Mouse (Mus musculus) C2C12 (cell line): ENCODE results near the gene Mrln.

Source experiments
- CEBPB ChIP-seq: IDR thresholded peaks from one replicate; pipeline ENCODE4 v1.6.1; 2011; ENCODE audit warnings: low read depth, mild to moderate bottlenecking, control low read depth, moderate library complexity
- CTCF ChIP-seq: IDR thresholded peaks from one replicate; pipeline ENCODE4 v1.5.1; 2011; ENCODE audit not compliant: control insufficient read depth, insufficient read depth, insufficient read length

DNA sequence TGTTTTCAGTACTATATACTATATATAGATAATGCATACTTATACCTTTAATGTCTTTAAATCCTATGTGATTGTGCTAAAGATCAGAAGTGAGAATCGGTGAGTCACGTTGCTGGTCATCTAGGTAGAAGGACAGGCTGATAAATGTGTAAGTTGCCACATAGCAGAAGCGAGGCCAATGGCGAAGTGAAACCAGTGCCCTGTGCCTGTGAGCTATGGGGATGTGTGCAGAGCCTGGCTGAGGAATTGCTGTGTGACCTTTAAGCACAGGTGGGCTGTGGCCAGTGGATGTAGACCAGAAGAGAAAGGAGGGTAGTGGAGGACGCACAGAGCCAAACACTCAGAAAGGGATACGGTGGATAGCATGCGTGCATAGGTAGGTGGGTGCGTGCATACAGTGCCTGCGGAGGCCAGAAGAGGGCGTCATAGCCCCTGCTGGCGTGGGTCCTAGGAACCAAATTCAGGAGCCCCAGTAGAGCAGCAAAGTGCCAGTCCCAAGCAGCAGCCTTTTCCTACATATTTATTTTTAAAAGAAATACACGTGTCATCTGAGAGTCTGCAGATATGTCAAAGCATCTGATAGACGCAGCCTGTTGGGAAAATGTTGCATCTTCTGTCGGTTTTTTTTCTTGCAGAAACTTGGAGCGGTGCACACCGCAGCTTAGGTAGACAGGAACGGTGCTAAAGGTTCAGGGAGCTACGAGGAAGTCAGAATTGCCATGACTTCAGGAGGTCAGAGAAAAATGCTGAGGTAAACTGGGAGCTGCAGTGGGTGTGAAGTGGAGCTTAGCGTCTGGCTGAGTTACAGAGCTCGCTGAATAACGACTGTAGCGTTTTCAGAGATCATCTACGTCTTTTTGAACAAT lies 64.3 kb downstream of the Mrln start:
- TF ChIP-seq CEBPB (no peak), CTCF (no peak)
